Mouse (Mus musculus) layer of hippocampus, adult 8-10 months (tissue): Measurements from ENCODE around the gene Rufy3. TPM values are rescaled to one million over a fixed set of nuclear protein-coding genes. Genes with fewer than 3 reads are reported as not detected.

Experiments used
- DNase-seq, 2 experiments: peaks; one replicate each; pipeline ENCODE4 v3.0.0; 2022; ENCODE audit warnings: low spot score in 2 of 2
- total RNA-seq, 4 experiments: library from RNA; stranded (reverse); gene quantifications; 2 replicates each; pipeline ENCODE4 v1.2.4; 2022

Rufy3 gene
- total RNA-seq, 4 experiments from 2014 or later, result 157 to 193 (median 180) TPM

DNA sequence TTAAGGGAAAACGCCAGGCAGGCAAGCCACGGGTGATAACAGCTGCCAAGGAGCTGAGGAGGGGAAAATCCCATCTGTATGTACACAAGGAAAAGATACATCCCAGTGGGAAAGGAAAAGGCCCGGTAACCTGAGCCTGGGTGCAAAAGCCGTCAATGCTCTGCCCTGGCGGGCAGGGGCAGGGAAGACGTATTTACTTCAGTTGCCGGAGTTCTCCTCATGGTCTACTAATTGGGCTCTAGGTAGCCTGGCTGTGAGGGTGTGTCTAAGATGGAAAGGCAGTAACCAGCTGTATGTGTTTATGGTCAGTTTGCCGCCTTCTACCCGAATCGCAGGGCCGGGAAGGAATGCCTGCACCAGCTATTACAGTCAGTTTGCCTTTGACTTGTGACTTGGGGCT is 64.3 kb downstream of the Rufy3 start:
- peak in 1 of 2 experiments; percentile 1 for DNase-seq

DNA sequence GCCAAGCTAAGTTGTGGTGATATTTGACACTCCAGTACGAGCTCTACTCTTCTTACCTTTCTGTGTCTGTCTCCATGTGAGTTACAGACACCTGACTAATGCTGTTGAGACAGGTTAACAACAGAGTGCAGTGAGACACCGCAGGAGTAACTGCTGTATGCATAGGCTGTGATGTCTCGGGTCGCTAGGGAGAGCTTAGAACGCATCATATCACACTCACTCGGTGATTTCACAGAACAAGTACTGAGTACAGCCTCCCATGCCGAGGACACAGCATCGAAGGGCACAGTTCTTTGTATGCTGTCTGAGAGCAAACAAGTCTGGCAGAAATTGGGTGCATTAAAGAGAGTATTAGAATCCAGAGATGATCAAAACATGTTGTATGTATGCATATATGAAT is 65.1 kb downstream of the Rufy3 start:
- DNase-seq, result peak in 1 of 2 experiments; percentile 1

DNA sequence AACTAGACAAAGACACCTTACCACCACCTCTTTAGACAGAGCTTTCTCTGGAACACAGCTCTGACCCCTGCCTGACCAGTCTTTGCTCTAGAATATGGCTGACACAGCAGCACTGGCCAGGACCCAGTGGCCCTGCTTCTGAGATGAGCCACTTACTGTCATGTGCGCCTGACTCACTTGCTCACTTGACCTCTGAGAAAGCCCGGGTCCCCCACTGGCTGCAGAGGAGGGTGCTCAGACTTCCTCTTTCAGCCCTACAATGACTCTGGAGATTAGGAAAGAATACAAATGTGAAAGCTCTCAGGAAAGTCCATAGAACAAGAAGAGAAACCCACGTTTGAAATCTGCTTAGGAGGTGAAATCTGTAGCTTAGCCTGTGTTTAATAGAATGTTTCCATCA is 66.0 kb downstream of the Rufy3 start:
- DNase-seq, result peak in 1 of 2 experiments; percentile 2

DNA sequence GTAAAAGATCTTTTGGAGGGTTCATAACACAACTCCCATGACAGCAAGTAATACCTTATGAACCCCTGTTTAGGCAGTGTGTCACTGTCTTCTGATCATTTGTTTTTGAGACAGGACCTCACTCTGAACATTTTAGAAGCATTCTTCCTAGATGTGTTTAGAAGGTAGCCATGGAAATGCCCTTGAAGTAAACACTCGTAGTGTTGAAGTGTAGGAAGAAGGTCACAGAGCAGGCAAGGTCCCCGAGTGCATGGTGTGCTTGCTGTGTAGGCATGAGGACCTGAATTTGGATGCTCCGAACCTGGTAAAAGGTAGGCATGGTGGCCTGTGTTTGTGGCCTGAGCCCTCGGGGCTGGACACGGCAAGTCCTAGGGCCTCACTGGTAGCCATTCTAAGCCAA is 66.7 kb downstream of the Rufy3 start:
- peak in 1 of 2 experiments; percentile 1 for DNase-seq

DNA sequence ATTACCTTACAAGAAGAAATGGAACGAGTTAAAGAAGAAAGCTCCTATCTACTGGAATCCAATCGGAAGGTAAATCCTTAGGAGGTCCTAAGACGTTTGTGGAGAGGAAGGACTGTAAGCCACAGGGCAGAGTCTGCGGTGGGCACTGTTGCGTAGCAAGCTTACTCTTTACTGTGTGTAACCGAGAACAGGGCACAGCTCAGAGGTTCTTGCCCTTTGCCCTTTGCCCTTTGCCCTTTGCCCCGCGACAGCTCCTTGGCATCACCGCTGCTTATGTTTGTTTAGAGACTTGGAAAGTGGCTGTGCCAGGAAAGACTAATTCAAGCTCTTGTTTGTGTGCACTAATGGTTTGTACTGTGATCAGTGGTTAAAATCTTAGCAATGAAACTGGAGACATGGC is 67.6 kb downstream of the Rufy3 start:
- DNase-seq, result no peak

DNA sequence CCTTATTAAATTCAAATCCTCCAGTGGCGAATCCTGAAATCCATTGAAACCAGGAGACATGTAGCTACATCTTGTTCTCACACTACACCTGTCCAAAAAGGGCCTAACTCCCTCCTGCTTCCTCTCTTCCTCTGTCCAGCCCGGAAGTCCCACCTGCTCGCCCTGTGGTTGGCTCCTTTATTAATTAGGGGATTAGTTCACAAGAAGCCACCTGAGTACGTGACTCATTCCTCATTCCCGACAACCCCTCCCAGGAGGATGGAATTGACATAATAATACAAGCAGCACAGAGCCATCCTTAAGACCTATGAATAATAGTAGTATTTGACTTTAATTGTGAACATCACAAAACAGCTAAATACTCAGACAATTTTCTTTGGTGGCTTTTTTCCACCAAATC is 69.2 kb downstream of the Rufy3 start:
- DNase-seq, result peak in 1 of 2 experiments; percentile 1

DNA sequence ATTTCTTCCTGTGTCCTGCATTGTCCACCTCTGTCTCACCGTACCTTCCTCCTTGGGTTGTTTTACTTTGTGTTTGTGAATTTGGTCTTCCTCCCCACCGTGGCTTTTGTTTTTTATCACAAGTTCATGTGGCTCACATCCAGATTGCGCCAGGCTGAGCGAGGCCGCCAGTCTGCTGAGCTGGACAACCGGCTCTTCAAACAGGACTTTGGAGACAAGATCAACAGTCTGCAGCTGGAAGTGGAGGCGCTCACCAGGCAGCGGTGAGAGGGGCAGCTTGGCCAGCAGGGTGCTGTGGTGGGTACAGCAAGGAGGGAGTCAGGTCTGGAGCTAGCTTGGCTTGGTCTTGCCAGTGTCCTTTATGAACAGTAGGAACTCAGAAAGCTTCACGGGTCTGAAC is 77.9 kb downstream of the Rufy3 start:
- DNase-seq, result no peak

DNA sequence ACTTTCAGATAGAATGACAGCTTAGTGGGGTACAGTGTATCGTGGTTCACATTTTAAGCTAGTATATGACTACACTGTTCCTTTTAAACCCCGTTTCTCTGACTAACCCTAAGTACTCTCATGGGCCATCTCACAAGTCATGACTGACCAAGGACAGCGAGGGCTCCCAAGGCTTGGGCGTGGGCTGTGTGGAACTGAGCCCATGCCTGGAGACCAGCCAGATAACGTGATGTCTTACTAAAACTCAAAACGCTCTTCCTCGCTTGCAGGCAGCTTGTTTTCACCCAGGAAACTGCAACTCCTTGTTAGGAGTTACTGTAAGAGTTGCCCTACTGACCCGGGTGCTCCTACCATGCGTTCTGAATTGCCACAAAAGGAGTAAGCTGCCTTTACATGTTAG is 78.7 kb downstream of the Rufy3 start:
- no peak for DNase-seq

DNA sequence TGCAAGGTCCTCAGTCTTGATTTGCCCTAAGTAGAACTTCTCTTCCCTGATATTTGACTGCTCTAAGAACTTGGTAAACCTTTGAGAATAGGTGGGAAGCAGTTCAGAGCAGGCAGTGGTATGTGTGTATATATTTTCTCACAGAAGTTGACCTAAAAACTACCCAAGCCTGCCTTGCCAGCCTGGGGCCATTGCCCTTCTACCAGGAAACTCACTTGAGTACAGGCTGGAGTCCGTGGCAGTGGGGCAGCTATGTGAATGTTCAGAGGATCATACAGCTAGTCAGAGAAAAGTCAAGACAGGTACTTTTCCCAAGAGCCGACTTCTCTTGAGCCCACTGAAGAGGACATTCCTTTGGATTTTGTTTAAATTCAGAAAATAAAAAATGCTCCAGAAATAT is 80.1 kb downstream of the Rufy3 start:
- DNase-seq, result no peak

DNA sequence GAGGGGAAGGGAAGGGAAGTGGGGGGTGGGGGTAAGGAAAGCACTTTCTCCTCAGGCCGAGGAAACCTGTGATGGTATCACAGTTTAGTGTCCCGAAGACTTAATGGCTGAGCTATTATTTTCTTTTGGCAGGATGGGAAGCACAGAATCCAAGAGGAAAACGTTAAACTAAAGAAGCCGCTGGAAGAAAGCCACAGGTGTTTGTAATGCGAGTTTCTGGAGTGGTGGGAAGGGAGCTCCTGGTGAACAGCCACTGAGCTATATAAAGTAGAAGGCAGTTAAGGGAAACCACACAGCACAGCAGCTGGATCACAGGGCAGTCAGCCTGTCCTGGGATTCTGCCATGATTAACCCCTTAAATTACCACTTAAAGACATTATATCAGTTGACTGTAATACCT is 80.6 kb downstream of the Rufy3 start:
- DNase-seq, result no peak

DNA sequence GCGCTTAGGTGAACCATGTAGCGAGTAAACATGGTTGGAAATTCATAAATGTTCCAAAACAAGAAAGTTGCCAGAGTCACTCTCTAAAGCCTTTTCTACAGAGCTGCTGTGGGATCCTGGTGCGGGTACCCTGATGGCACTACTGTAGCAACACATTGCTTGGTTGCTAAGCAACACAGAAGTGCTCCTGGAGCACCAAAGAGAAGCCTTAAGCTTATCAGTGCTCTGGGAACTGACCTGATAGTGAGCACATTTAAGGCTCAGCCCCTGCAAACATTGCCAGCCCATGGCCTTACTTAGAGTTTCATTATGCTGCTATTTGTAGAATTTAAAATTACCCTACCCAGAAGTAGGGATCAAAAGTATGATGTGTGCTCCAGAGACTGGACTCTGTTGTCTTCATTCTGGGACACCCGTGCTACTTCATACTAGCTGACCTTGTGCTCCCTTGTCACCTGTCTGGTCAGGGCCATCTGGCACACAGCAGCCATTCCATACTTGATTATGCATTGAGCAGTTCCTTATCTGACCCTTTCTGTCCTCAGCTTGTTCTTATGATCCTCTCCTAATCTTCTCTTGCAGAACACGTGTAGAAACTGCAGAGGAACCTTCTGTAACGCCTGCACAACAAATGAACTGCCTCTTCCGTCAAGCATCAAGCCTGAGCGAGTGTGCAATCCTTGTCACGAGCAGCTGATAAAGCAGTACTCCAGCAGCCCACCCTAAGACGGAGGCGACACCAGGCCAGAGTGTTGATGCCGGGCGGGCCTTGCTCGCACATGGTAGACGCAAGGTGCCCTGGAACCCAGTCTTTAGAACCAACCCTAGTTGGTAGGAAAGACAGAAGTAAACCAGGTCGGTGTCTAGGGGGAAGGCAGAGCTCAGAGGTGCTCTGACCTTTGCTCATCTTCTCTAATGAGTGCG is 84.7 kb downstream of the Rufy3 start:
- no peak for DNase-seq

DNA sequence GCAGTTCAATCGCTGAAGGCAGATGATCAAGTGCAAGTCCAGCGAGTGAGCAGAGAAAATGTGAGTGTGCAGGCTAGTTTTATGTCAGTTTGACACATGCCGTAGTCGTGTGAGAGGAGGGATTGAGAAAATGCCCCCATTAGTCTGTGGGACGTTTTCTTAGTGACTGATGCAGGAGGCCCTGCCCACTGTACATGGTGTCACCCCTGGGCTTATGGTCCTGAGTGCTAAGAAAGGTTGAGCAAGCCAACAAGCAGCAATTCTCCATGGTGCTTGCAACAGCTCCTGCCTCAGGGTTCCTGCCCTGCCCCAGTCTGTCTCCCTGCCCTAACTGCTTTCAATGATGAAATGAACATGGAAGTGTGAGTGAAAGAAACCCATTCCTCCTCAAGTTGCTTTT is 87.7 kb downstream of the Rufy3 start:
- no peak for DNase-seq

DNA sequence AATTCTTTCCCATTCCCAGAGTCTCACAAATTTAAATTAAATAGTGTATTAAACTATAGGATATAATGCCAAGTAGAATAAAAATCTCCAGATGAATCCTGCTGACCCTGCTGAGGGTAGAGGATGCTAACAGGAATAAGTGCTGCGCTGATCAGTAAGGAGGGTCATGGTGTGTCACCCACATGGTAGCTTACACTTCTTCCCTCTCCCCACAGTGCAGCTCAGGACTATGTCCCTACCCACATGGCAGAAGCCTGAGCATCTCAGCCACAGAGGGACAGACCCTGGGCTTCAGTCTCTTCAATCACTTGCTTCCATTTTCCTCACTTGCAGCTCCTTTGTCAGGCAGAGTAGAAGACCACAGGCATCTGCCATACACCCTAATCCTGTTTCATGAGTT is 93.0 kb downstream of the Rufy3 start:
- no peak for DNase-seq

DNA sequence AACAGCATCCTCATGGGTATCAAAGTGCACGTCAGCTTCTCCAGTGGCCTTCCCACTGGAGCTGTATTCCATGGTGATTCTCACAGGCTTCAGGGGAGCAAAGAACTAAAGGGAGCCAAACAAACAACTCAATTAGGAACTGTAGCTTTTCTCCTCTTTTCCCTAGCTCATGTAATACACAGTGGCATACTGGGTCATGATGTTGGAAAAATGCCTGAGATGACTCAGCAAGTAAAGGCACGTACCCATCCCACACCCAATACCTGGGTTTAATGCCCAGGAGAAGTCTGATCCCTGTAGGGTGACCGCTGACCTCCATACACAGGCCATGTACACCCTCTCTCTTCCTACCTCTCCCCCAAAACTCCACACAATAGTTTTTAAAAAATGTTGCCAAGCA is 98.3 kb downstream of the Rufy3 start:
- no peak for DNase-seq

DNA sequence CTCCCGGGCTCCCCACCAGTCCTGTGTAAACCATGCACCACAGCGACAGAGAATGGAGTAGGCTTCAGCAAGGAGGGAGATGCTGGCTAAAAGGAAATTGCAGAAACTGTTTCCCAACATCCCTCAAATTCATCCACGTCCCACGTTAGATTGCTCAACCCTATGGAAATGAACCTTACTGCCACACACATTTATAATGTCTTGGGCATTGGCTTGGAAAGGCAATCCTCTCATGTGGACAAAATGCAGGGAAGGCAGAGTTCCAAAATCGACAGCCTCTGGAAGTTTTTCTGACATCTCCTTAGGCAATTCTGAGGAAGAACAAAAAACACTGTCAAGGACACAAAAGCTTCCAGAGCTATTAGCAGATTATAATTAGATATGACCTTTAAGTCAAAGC is 99.0 kb downstream of the Rufy3 start:
- no peak for DNase-seq

DNA sequence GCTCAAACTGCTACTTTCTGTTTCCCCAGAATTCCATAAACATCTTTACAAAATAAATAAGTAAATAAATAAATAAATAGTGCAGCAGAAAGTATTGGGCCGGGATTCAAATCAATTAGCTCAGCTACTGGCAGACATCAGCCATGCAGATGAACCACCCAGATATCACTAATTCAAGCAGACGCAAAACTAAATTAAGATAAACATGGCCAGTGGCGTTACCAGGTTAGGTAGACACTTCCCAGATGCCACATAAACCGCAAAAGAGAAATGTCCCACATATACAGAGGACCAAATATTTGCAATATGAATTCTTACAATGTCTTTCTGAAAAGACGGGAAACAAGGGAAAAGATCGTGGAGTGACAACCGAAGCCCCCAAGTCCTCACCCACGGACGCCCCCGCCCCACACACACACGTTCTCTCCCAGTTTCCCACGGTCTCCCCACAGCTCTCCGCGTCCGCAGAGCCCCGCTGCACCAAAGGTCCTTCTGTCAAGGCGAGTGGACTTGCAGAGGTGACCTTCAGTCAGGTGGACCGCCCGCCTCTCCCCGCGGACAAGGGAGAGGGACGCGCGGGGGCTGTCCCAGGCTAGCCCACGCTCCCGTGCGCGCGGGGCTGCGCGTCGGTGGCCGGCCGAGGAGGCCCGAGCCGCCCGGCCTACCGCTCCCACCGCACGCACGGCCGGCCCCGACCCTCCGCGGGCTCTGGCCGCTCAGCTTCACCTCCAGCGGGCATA is 110.0 kb downstream of the Rufy3 start:
- no peak for DNase-seq

DNA sequence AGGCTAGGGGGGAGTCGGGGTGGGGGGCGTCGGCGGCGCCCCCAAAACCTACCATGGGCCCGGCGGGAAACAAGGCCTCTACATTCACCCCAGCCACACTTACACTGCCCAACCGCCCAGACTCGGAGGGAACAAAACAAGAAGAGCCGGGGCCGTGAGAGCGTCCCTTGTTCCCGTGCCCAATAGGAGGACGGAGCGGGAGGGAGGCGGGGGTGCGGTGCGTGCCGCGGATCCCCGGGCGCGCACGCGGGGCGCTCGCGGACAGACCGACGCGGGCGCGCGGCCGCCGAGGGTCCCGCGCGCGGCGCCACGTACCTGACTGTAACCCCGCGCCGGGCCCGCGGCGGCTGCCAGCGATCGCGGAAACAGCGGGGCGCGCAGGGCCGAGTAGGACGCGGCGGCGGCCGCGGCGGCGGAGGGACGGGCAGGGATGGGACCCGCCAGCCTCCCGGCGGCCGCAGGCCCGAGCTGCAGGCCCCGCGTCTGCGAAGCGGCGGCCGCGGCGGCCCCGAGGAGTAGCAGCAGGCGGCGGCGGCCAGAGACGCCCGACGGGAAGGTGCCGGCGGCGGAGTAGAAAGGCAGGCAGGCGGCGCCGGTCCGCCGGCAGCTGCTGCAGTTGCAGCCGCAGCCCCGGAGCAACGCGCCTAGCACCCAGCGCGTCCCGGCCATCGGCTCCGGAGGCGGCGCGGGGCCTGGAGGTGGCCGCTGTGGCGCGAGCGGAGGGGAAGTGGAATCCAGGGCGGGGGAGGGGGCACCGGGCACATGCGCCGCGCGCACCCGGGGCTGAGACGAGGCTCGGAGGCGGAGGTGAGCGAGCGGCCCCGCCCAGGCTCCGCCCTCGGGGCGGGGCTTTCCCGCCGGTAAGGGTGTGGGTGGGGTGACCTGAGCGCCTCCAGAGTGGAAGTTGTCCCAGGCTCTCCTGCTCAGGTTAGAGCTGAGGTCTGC is 110.9 kb downstream of the Rufy3 start, which contains the start of gene Grsf1:
Grsf1 (minus strand) TSS at position 729 of the 945 bp plus-strand sequence.
- DNase-seq, result peak; percentile 73 to 82

DNA sequence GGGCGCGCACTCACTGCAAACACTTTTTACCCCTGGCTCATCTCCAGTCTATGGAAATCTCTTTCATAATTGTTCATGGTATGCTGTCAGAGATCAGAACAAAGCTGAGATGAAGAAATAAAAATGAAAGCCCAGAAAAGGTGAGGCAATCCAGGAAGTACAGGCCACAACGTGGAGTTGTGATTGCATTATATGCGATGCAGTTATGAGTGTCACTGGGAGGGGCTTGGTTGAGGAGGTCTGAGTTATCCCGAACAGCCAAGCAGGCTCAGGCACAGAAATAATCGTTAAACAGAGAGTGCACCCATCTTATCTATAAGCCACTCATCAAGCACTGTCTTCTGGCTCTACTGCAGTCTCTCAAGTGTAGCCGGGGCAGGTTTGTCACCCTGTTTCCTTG is 114.1 kb downstream of the Rufy3 start:
- no peak for DNase-seq

DNA sequence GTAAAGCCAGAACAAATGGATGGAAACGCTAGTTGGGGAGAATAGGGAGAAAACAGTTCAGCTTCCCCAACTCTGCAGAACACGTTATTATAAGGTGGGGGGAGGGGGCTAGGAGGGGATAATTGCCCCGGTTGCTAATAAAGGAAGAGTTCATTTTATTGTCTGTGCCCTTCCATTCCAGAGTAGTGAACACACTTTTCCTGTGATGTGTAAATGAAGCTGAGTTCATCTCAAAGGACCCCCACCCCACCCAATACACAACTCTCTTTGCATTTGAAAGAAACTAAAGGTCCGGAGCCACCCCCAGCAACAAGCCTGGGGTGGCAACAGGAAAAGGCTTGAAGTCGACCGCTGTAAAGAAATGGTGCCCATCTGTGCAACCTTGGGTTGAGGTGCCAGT is 114.5 kb downstream of the Rufy3 start:
- no peak for DNase-seq

DNA sequence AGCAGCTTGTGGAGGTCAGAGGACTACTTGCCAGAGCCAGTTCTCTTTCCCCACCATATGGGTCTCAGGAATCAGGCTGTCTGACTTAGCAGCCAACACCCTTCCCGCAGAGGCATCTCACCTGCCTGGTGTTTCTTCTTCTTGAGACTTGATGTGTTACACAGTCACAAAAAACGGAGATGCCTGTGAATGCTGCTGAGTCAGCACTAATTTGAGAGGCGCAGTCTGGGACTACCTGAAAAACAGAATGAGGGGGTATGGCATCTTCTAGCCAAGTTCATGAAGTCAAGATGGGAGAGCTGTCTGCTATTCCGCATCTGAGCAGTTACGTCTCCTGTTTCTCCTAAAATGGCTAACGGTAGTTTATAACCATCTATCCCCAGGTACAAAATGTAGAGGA is 115.7 kb downstream of the Rufy3 start:
- DNase-seq, result no peak

DNA sequence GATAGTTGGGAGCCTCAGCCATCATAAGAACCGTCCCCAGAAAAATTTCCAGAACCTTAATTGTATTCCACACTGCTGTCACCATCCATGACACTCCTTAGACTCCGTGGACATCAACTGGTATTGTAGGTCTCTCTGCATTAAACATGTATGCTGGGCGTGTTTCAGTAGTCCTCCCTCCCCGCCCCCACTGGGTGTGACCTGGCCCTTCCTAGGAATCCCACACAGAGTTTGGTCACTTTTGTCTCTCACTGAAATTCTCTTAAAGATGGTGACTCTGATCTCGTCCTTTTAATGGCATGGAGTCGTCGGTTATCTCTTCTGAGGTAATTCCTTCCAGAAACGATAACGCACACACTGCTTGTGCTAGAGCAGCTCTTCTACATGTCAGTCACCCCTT is 118.9 kb downstream of the Rufy3 start:
- no peak for DNase-seq
